Mouse (Mus musculus) liver, adult 2 months (tissue): ENCODE measurements at regions not wholly inside any gene's neighbourhood (a gene's known extent, or its start where the extent isn't known, plus 50 kb on each side); places are given as distances from the start of the nearest gene placed in this dataset.

Source experiments
- CTCF ChIP-seq: fragments of 200-500 bp; IDR thresholded peaks from 2 replicates; pipeline ENCODE4 v1.5.1; 2011; ENCODE audit warnings: low read depth, low read length, control low read depth
- POLR2A ChIP-seq: fragments of 200-500 bp; IDR thresholded peaks from 2 replicates; pipeline ENCODE4 v1.6.1; 2011; ENCODE audit warnings: low read length, control low read depth; ENCODE audit not compliant: insufficient read depth; ENCODE audit errors: extremely low read depth

DNA sequence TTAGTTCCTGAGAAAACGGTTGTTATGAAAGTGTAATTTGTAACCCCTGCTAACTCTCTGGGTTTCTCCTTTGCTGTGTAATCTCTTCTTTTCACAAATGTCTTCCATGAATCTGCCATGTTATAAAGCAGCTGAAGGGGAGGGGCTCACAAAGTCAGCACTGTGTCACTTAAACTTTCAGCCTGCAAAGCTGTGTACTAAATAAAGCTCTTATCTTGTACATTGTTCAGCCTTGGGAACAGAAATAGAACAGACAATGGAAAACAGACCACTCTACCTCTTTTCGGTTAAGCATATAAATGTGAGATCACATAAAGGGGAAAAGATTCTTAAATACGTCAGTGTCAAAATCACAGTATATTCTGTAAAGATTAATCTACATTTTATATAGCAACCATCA lies 573.9 kb downstream of the Plxdc2 start:
- no peak for TF ChIP-seq POLR2A
- TF ChIP-seq CTCF: no peak
